Mouse (Mus musculus) left cerebral cortex, adult 11 months (tissue): ENCODE results near the gene C2cd4c.

Experiments used
- DNase-seq: peaks from one replicate; pipeline ENCODE4 v3.0.0; 2022; ENCODE audit warnings: low spot score

Gene C2cd4c

GRCm38 (mm10) chr10:79613578-79614304, at the start of gene C2cd4c:
C2cd4c (minus strand) TSS chr10:79614025.
- peak; percentile 64 for DNase-seq

- no peak for DNase-seq
Measured at GRCm38 (mm10) chr10:79661861-79662260, 48.0 kb upstream of the C2cd4c start.

- DNase-seq, result no peak
Measured at GRCm38 (mm10) chr10:79660298-79660697, 46.5 kb upstream of the C2cd4c start.

- no peak for DNase-seq
Measured at GRCm38 (mm10) chr10:79658829-79659228, 45.0 kb upstream of the C2cd4c start.

- DNase-seq, result no peak
Measured at GRCm38 (mm10) chr10:79654946-79655395, 41.1 kb upstream of the C2cd4c start.

- DNase-seq, result no peak
Measured at GRCm38 (mm10) chr10:79652789-79653188, 39.0 kb upstream of the C2cd4c start.

- DNase-seq, result no peak
Measured at GRCm38 (mm10) chr10:79649070-79649751, 35.4 kb upstream of the C2cd4c start.

- DNase-seq, result no peak
Measured at GRCm38 (mm10) chr10:79645711-79646110, 31.9 kb upstream of the C2cd4c start, which contains the start of gene Odf3l2. Odf3l2 (minus strand) TSS chr10:79645738.

GRCm38 (mm10) chr10:79638486-79639204, 24.8 kb upstream of the C2cd4c start:
- DNase-seq, result no peak

- peak; percentile 68 for DNase-seq
Measured at GRCm38 (mm10) chr10:79637128-79638110, 23.6 kb upstream of the C2cd4c start, which contains the start of gene Shc2. Shc2 (minus strand) TSS chr10:79637918.

- no peak for DNase-seq
Measured at GRCm38 (mm10) chr10:79636287-79636686, 22.5 kb upstream of the C2cd4c start.

GRCm38 (mm10) chr10:79633006-79633777, 19.4 kb upstream of the C2cd4c start:
- no peak for DNase-seq

- DNase-seq, result no peak
Measured at GRCm38 (mm10) chr10:79631432-79631831, 17.6 kb upstream of the C2cd4c start.

- no peak for DNase-seq
Measured at GRCm38 (mm10) chr10:79628377-79628776, 14.6 kb upstream of the C2cd4c start.

GRCm38 (mm10) chr10:79626156-79626555, 12.3 kb upstream of the C2cd4c start:
- no peak for DNase-seq

- no peak for DNase-seq
Measured at GRCm38 (mm10) chr10:79625398-79625797, 11.6 kb upstream of the C2cd4c start.

GRCm38 (mm10) chr10:79623950-79624349, 10.1 kb upstream of the C2cd4c start:
- DNase-seq, result no peak

- no peak for DNase-seq
Measured at GRCm38 (mm10) chr10:79616376-79616775, 2.6 kb upstream of the C2cd4c start.

- no peak for DNase-seq
Measured at GRCm38 (mm10) chr10:79615860-79616259, 2.0 kb upstream of the C2cd4c start.

GRCm38 (mm10) chr10:79614305-79614643, 449 bp upstream of the C2cd4c start:
- no peak for DNase-seq
